Mouse (Mus musculus) lung, postnatal 0 days (tissue): Measurements from ENCODE around the gene Apoe.

Experiments used
- CTCF ChIP-seq: IDR thresholded peaks from 2 replicates; pipeline ENCODE4 v1.5.1; 2016; ENCODE audit warnings: antibody characterized with exemption, mild to moderate bottlenecking
- EP300 ChIP-seq: IDR thresholded peaks from 2 replicates; pipeline ENCODE4 v1.6.1; 2016; ENCODE audit warnings: antibody characterized with exemption, mild to moderate bottlenecking, control low read depth

GRCm38 (mm10) chr7:19705271-19705670 lies 6.3 kb upstream of the Apoe start:
- TF ChIP-seq CTCF (no peak), EP300 (no peak)
